Mouse (Mus musculus) cerebellum, postnatal 14 days (tissue): ENCODE data around the gene P2ry2.

Source experiments
- DNase-seq, 2 experiments: peaks; one replicate each; pipeline ENCODE4 v3.0.0; 2021; ENCODE audit warnings: mixed read lengths in 2 of 2

The P2ry2 gene

DNA sequence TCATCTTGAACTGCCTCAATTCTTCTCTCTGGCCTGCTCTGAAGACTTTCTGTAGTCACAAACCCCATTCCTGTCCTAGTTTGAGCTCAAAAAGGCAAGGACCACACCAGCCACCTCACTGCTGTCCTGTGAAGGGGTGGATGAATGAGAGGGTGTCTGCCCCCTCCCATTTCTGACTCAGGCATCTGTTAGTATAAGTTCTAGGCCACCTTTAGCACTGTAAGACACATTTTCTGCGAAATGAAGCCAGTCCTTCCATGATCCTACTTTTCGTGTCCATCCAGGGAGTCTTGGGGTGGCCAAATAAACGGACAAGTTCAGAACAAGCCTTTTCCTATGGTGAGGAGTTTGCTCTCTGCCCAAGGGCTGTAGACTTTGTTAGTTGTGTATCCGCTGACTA, at the start of gene P2ry2:
TSS of gene P2ry2 (minus strand) at position 326 of the 400 bp plus-strand sequence.
- DNase-seq: no peak

DNA sequence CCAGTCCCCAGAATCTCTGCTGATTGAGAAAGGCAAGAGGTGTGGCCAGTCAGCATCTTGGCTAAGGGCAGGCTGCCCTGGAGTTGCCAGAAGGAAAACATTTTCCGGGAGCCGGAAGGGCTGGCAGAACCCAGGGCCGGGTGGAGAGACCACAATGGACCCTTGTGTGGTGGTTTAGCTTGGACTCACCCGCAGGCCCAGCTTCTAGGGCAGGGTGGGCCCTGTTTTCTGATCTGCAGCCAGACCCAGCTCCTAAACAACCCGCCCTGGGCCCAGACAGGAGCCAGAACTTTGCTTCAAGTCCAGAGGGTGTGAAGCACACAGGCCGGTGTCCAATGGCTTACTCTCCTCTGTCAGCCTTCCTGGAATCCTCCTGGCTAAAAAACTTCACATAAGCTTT, 49.6 kb upstream of the P2ry2 start:
- DNase-seq: peak in 1 of 2 experiments; percentile 21

GRCm38 (mm10) chr7:101061381-101061780, 48.7 kb upstream of the P2ry2 start:
- DNase-seq: peak; percentile 93 to 94

DNA sequence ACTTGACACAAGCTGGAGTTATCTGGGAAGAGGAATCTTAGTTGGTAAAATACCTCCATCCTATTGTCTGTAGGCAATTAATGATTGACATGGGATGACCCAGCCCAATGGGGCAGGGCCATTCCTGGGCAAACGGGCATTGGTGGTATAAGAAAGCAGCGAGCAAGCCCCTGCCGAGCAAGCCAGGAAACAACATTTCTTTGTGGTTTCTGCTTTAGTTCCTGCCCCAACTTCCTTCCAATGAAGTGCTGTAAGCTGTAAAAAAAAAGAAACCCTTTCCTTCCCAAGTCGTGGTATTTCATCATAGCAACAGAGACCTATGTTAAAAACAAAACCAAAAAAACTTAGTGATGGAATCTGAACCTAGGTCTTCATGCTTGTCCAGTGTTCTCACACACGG, 47.8 kb upstream of the P2ry2 start:
- DNase-seq: no peak

DNA sequence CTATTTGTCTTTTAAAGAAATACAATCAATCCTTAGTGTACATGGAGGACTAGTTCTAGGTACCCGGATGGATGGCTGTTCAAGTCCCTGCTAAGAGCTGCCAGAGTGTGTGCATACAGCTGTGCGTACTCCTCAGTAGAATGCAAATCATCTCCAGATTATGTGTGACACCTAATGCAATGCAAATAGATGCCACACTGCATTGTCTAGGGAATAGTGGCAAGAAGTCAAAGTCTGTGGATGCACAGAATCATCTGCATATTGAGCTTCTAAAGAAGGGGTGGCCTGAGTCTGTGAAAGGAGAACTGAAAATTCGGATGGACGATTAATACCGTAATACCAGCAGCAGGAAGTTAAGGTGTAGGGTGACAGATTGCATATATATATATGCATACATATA, 46.5 kb upstream of the P2ry2 start:
- no peak for DNase-seq

DNA sequence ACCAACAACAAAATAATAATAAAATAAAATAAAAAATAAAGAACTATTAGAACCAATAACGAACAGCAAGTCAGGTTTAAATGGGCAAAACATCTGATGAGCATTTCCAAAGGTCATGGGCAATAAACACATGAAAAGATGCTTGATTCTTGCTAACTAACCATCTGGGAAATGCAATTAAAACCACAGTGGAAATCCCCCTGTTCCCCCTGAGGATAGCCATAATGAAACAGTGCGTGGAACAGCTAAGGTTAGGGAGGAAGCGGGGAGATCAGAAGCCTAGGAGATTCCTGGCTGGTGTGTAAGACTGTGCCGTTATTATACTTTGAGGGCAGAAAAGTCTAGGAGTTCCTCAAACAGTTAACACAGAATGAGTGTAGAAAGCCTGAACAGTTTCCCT, 44.6 kb upstream of the P2ry2 start:
- no peak for DNase-seq

DNA sequence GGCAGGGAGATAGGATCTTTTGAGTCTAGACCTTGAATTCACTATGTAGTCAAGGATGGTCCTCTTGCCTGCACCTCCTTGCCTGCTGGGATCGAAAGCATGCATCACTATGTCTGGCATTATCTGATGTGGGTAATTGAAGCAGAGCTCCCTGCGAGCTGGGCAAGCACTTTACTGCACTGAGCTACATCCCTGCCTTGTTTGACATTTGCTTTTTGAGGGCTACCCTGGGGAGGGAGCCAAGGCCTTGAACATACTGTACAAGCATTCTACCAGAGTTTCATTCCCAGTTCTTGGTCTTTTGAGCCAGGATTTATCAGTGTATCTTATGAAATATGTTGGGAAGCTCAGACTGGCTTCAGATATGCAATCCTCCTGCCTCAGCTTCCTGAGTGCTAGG, 40.5 kb upstream of the P2ry2 start:
- DNase-seq: no peak

GRCm38 (mm10) chr7:101051551-101052221, 39.0 kb upstream of the P2ry2 start:
- DNase-seq: peak; percentile 71

GRCm38 (mm10) chr7:101050724-101051550, 38.3 kb upstream of the P2ry2 start:
- DNase-seq: no peak

GRCm38 (mm10) chr7:101049326-101050087, 36.8 kb upstream of the P2ry2 start:
- DNase-seq: no peak

GRCm38 (mm10) chr7:101048247-101048646, 35.6 kb upstream of the P2ry2 start:
- DNase-seq: no peak

DNA sequence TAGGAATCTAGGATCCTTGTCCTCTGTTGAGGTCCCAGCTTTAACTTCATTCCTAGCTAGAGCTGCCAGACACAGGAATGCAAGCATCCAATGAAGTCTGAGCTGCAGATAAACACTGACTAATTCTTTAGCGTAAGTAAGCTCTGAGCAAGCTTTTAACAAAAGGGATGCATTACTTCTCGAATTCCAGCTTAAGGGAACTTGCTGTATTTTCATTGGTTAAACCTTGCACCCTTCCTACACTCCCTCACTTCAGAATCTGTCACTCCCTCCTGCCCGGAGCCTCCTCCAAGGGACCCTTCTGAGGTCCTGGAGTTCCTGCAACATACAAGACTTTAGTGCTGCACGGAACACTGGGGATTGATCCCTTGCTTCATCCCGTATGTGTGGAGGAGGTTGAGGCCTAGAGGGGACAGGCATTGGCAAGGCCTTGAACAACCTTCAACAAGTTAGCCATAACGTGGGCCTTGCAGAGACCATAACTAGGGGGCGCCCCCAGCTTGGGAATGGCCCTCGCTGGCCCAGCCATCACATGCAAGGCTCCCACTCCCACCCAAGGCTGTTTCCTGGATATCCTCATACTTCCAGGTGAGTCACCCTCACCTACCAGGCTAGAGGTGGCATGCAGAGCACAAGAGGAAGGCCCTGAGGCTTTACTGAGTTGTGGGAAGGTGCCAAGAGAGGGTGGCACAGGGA, 31.3 kb upstream of the P2ry2 start:
- no peak for DNase-seq

- no peak for DNase-seq
Measured at GRCm38 (mm10) chr7:101041977-101042749, 29.5 kb upstream of the P2ry2 start.

- no peak for DNase-seq
Measured at GRCm38 (mm10) chr7:101041544-101041943, 28.9 kb upstream of the P2ry2 start.

GRCm38 (mm10) chr7:101033371-101033770, 20.7 kb upstream of the P2ry2 start:
- DNase-seq: no peak

GRCm38 (mm10) chr7:101031234-101031633, 18.6 kb upstream of the P2ry2 start:
- peak in 1 of 2 experiments; percentile 40 for DNase-seq

DNA sequence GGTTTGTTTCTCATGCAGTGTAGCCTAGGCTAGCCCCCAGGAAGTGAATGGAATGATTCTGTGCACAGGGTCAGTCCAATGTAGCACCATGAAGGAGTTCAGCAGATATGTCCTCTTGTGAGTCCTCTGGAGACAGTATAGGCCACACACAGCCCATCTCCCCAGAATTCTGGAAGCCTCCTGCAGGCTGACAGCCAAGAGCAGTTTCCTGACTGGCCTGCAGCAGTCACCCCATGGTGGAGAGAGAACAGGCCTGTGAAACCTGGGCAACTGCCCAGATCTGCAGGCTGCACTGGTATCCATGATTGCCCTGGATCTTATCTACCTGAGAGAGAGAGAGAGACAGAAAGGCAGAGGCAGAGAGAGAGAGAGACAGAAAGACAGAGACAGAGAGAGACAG, 18.1 kb upstream of the P2ry2 start:
- peak; percentile 85 to 88 for DNase-seq

DNA sequence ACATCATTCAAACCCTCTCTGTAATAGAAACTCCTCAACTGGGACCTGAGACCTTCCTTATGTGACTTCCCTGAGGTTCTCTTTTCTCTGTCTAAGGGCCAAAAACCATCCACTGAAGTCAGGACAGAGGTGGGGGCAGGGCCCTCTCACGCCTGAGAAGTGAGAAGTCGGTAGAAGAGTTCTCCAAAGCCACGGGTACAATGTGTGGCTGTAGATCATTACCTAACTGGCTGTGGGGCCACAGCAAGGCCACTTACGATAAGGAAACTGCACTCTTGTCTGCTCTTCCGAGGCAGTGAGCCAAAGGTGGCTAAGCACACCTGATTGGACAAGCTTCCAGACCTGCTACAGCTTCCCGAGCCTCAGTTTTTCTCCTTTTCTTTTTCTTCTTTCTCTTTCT, 16.8 kb upstream of the P2ry2 start:
- DNase-seq: no peak

DNA sequence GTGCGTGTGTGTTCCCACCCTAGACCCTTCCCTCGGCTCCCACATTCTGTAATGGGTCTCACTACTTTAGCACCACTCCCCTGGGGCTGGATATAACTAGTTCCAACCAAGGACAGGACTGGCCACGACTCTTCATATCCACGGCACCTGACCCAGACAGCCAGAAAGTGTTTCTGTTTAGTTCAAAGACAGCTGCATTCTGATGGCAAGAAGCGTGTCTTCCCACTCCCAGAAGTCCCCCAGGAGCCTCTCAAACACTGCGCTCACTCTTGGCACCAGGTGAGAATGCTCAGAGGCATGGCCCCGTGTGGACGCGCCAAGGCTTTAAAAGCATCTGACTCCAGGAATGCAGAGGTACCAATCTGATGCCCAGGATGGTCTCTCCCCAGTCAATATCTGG, 16.3 kb upstream of the P2ry2 start:
- no peak for DNase-seq

- peak in 1 of 2 experiments; percentile 37 for DNase-seq
Measured at GRCm38 (mm10) chr7:101028444-101028757, 15.7 kb upstream of the P2ry2 start.

DNA sequence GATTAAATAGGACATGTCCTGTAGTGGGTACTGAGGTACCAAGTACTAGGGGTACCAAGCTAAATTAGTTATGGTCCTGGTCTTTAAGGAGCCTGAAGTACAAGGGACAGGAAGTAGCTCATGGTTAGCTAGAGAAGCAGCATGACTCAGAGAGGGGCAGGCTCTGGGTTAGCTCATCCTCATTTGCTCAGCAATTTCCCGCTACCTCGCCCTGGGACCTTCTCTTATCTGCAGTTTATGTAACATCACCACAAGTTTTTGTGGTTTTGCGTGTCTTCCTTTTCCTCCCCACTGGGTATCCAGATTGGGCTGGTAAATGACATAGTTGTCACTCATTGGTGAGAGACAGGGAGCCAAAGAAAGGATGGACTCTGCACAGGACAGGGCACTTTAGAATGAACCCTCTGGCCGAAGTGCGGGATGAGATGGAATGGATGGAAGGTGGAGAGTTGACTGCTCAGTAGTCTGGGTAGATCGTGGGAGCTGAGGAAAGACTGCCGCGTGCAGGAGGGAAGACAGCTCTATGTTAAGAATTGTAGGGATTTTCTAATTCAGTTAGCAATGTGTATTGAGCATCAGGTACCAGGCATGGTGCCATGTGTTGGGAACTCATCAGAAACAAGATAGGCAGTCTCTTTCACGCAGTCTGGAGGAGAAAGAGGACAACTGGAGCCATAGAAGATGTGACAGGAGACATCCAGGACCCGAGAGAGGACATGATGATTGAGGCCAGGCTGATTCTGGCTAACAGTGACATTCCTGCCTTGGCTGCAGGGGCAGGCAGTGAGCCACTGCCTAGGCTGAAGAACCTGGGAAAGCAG, 15.2 kb upstream of the P2ry2 start:
- DNase-seq: peak; percentile 50 to 51
